Comparison of ENCODE assay signal across 20 mouse cellular contexts in the genomic region with DNA sequence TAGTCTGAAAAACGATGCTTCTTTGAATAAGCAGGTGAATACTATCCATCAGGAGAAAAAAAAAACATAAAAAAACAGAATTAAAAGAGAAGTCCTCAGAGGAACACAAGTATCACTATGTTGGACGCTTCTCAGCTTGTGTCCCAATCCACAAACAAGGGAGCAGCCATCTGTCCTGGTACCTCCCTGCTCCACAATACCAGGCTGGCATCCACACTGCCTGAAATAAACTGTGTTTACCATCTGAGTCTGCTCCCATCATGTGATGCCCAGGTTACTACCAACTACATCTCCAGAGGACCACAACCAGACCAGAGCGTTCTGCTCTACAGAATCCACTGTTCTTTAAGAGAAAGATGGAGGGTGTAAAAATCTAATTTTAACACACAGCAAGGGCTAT.
DNase-seq lines count a peak whose midpoint lies in the region; ATAC-seq lines count a peak whose summit lies in the region.
"Had no signal": no experiment of that assay in that cellular context is flagged by ENCODE, and none has a peak within 500 bp of the region (broad histone marks: within the 10 kb centered on the region; RNA-seq: fewer than 3 reads in every experiment).

No protein-coding gene starts in this region.

- DNase-seq in cerebellum, postnatal 4 days (ENCODE audit: low spot score in 2 of 2): no peak
- no peak for DNase-seq in midbrain, embryonic 14.5 days
- no peak for DNase-seq in midbrain, embryonic 10.5 days (ENCODE audit: low spot score)
- DNase-seq in cerebellum, postnatal 36 days: peak; percentile 23 to 25
- DNase-seq in thymus, adult 18-20 months: no peak
- no peak for DNase-seq in lung, postnatal 14 days
- DNase-seq: adrenal gland, adult 8-10 months; heart, adult 11 months; kidney, adult 8-10 months; kidney, postnatal 25 days; lung, adult 18-20 months; right cerebral cortex, postnatal 14 days had no signal

- H3K27me3 ChIP-seq in midbrain, embryonic 14.5 days (ENCODE audit: control insufficient read depth, insufficient read depth, low read length): no peaks in the 10 kb centered on the region
- no peaks in the 10 kb centered on the region for H3K27me3 ChIP-seq in midbrain, embryonic 10.5 days (ENCODE audit: low read depth, poor library complexity, severe bottlenecking)
- no peaks in the 10 kb centered on the region for H3K27me3 ChIP-seq in neural tube, embryonic 13.5 days
- H3K27me3 ChIP-seq: heart, embryonic 13.5 days; megakaryocyte, embryonic 14.5 days; Patski had no signal

- H3K4me3 ChIP-seq in midbrain, embryonic 14.5 days (replicated peaks; ENCODE audit: low read depth, low read length): no peak overlapping the region
- H3K4me3 ChIP-seq in midbrain, embryonic 10.5 days: no peak overlapping the region
- no peak overlapping the region for H3K4me3 ChIP-seq in neural tube, embryonic 13.5 days
- H3K4me3 ChIP-seq: forebrain, embryonic 10.5 days; heart, embryonic 13.5 days; megakaryocyte, embryonic 14.5 days had no signal

- peak; percentile 88 for ATAC-seq in cerebellum, adult (ENCODE audit: insufficient number of reproducible peaks, low FRiP score, low TSS enrichment)
- ATAC-seq in midbrain, embryonic 14.5 days (ENCODE audit: low FRiP score, low TSS enrichment): no peak
- ATAC-seq in neural tube, embryonic 13.5 days (ENCODE audit: low read depth): no peak
- ATAC-seq: inflammation-experienced regulatory T-cells, adult 6 months; Patski had no signal

- 0 out of 2 replicates have a peak overlapping the region, but pooled peaks have one; percentile 58 for H3K27ac ChIP-seq in midbrain, embryonic 14.5 days (replicated peaks; ENCODE audit: low read depth, low read length)
- no peak overlapping the region for H3K27ac ChIP-seq in midbrain, embryonic 10.5 days (replicated peaks)
- peak overlapping the region; percentile 87 for H3K27ac ChIP-seq in neural tube, embryonic 13.5 days (replicated peaks)
- H3K27ac ChIP-seq: heart, embryonic 13.5 days had no signal

- H3K9me3 ChIP-seq in midbrain, embryonic 14.5 days (ENCODE audit: control insufficient read depth, low read length): no peaks in the 10 kb centered on the region
- H3K9me3 ChIP-seq in midbrain, embryonic 10.5 days (replicated peaks): no peaks in the 10 kb centered on the region
- no peaks in the 10 kb centered on the region for H3K9me3 ChIP-seq in neural tube, embryonic 13.5 days
- H3K9me3 ChIP-seq: forebrain, embryonic 10.5 days; heart, embryonic 13.5 days had no signal

- no peak overlapping the region for H3K9ac ChIP-seq in midbrain, embryonic 14.5 days (replicated peaks; ENCODE audit: low read length)
- no peak overlapping the region for H3K9ac ChIP-seq in neural tube, embryonic 13.5 days
- H3K9ac ChIP-seq: heart, embryonic 13.5 days had no signal

- H3K36me3 ChIP-seq in midbrain, embryonic 14.5 days (ENCODE audit: control insufficient read depth, insufficient read depth, low read length): no peaks in the 10 kb centered on the region
- no peaks in the 10 kb centered on the region for H3K36me3 ChIP-seq in midbrain, embryonic 10.5 days
- no peaks in the 10 kb centered on the region for H3K36me3 ChIP-seq in neural tube, embryonic 13.5 days
- H3K36me3 ChIP-seq: forebrain, embryonic 10.5 days; heart, embryonic 13.5 days had no signal

- peaks cover 20% of the 10 kb centered on the region; the same call in 1 of the 2 replicates for H3K4me1 ChIP-seq in midbrain, embryonic 14.5 days (ENCODE audit: control insufficient read depth, insufficient read depth, low read length)
- peaks cover 14% of the 10 kb centered on the region for H3K4me1 ChIP-seq in midbrain, embryonic 10.5 days
- H3K4me1 ChIP-seq in neural tube, embryonic 13.5 days (replicated peaks): peaks cover 33% of the 10 kb centered on the region

- H3K4me2 ChIP-seq in midbrain, embryonic 14.5 days (ENCODE audit: low read length): no peak overlapping the region
- H3K4me2 ChIP-seq in neural tube, embryonic 13.5 days: peak overlapping the region; percentile 48; the same call in 1 of the 2 replicates
- H3K4me2 ChIP-seq: heart, embryonic 13.5 days; liver, embryonic 11.5 days had no signal

- WGBS in midbrain, embryonic 14.5 days: 74% methylated on average over 3 of the region's 3 CpGs
- WGBS in midbrain, embryonic 10.5 days: 92% methylated on average over 3 of the region's 3 CpGs
- 35% methylated on average over 3 of the region's 3 CpGs for WGBS in neural tube, embryonic 13.5 days

Comparison
In these comparisons a context has a peak if more than half of its experiments do, and no peak if none do; other contexts are left out.
1. DNase-seq: peak in cerebellum, postnatal 36 days (2 of 2); none in cerebellum, postnatal 4 days (0 of 2), midbrain, embryonic 14.5 days (single experiment), midbrain, embryonic 10.5 days (single experiment), thymus, adult 18-20 months (0 of 2) and lung, postnatal 14 days (single experiment).